Mouse (Mus musculus) C2C12 (cell line): ENCODE measurements around the gene Slc17a1. TPM values are rescaled to one million over a fixed set of nuclear protein-coding genes. Genes with fewer than 3 reads are reported as not detected.
A peak's percentile ranks its signal among the peaks of the same experiment; 100 is the strongest.

Source experiments
- H3K27me3 ChIP-seq: one replicate; pipeline ENCODE4 v1.6.1; 2011; ENCODE audit not compliant: control insufficient read depth, insufficient read depth, insufficient read length
- H3K36me3 ChIP-seq: one replicate; pipeline ENCODE4 v1.6.1; 2011; ENCODE audit not compliant: control insufficient read depth, insufficient read depth
- H3K4me3 ChIP-seq: one replicate; pipeline ENCODE4 v1.5.1; 2011; ENCODE audit warnings: mild to moderate bottlenecking, control low read depth; ENCODE audit not compliant: poor library complexity, insufficient read depth, severe bottlenecking
- H3K79me2 ChIP-seq: one replicate; pipeline ENCODE4 v1.6.1; 2011; ENCODE audit not compliant: control insufficient read depth, insufficient read depth
- H3K79me3 ChIP-seq: one replicate; pipeline ENCODE4 v1.6.1; 2011; ENCODE audit warnings: low read depth, control low read depth
- H3ac ChIP-seq: one replicate; pipeline ENCODE3; 2011; ENCODE audit warnings: low read depth; ENCODE audit not compliant: control insufficient read depth, insufficient read length
- CEBPB ChIP-seq: IDR thresholded peaks from one replicate; pipeline ENCODE4 v1.6.1; 2011; ENCODE audit warnings: low read depth, mild to moderate bottlenecking, control low read depth, moderate library complexity
- CTCF ChIP-seq: IDR thresholded peaks from one replicate; pipeline ENCODE4 v1.5.1; 2011; ENCODE audit not compliant: control insufficient read depth, insufficient read depth, insufficient read length
- FOSL1 ChIP-seq: IDR thresholded peaks from one replicate; pipeline ENCODE4 v1.8.0; 2011; ENCODE audit warnings: mild to moderate bottlenecking, low read length; ENCODE audit not compliant: poor library complexity, insufficient read depth, severe bottlenecking
- MAX ChIP-seq: IDR thresholded peaks from one replicate; pipeline ENCODE4 v1.6.1; 2011; ENCODE audit warnings: mild to moderate bottlenecking, control low read depth
- MYOD1 ChIP-seq: IDR thresholded peaks from one replicate; pipeline ENCODE4 v1.6.1; 2011; ENCODE audit warnings: low read depth; ENCODE audit not compliant: control insufficient read depth, insufficient read length
- MYOG ChIP-seq: IDR thresholded peaks from one replicate; pipeline ENCODE4 v1.6.1; 2011; ENCODE audit not compliant: control insufficient read depth, insufficient read length; ENCODE audit errors: extremely low read depth
- USF1 ChIP-seq: IDR thresholded peaks from one replicate; pipeline ENCODE4 v1.6.1; 2011; ENCODE audit warnings: low read depth, mild to moderate bottlenecking, control low read depth, moderate library complexity
- polyA plus RNA-seq: library from polyadenylated mRNA; unstranded; fragments of >200 nt; fragmentation: generic; extraction: Trizol; gene quantifications from one replicate; pipeline ENCODE4 v1.2.1, GENCODE M21; 2012; ENCODE audit warnings: missing spikeins

Gene Slc17a1
- polyA plus RNA-seq, 1 experiment, result not detected

- Histone ChIP-seq H3K79me3 (no peaks in the 10 kb centered on the region), H3ac (no peak within 1 kb of the TSS), H3K4me3 (no peak within 1 kb of the TSS), H3K79me2 (no peaks in the 10 kb centered on the region), H3K36me3 (no peaks in the 10 kb centered on the region), H3K27me3 (no peaks in the 10 kb centered on the region)
- TF ChIP-seq MYOD1, result no peak
- no peak for TF ChIP-seq USF1
- no peak for TF ChIP-seq CEBPB
- no peak for TF ChIP-seq FOSL1
- TF ChIP-seq MAX, result no peak
- no peak for TF ChIP-seq CTCF
- no peak for TF ChIP-seq MYOG
Observed at GRCm38 (mm10) chr13:23914376-23915167, 47.0 kb downstream of the Slc17a1 start, which contains the start of gene Slc17a4. Gene Slc17a4, minus strand, starts transcription at chr13:23915009.

- Histone ChIP-seq H3K27me3 (no peaks in the 10 kb centered on the region), H3K79me3 (no peaks in the 10 kb centered on the region), H3K36me3 (no peaks in the 10 kb centered on the region), H3K79me2 (no peaks in the 10 kb centered on the region), H3ac (no peak overlapping the region), H3K4me3 (no peak overlapping the region)
- TF ChIP-seq MYOD1 (peak; percentile 70), FOSL1 (no peak)
Observed at GRCm38 (mm10) chr13:23916132-23916531, 48.6 kb downstream of the Slc17a1 start.

- H3K27me3 ChIP-seq, result no peaks in the 10 kb centered on the region
- TF ChIP-seq CEBPB, result no peak
- no peak for TF ChIP-seq USF1
- no peak for TF ChIP-seq FOSL1
- no peak for TF ChIP-seq MYOD1
- no peak for TF ChIP-seq CTCF
- no peak for TF ChIP-seq MYOG
- no peak for TF ChIP-seq MAX
- no peak overlapping the region for H3K4me3 ChIP-seq
- no peaks in the 10 kb centered on the region for H3K79me3 ChIP-seq
- H3K79me2 ChIP-seq, result no peaks in the 10 kb centered on the region
- no peak overlapping the region for H3ac ChIP-seq
- H3K36me3 ChIP-seq, result no peaks in the 10 kb centered on the region
Observed at GRCm38 (mm10) chr13:23917674-23918073, 50.1 kb downstream of the Slc17a1 start.

GRCm38 (mm10) chr13:23925792-23926191, 58.2 kb downstream of the Slc17a1 start:
- Histone ChIP-seq H3K27me3 (no peaks in the 10 kb centered on the region), H3K79me3 (no peaks in the 10 kb centered on the region), H3K4me3 (no peak overlapping the region), H3K79me2 (no peaks in the 10 kb centered on the region), H3K36me3 (no peaks in the 10 kb centered on the region), H3ac (no peak overlapping the region)
- TF ChIP-seq CEBPB (no peak), CTCF (no peak), MYOG (no peak), MYOD1 (no peak)

GRCm38 (mm10) chr13:23928637-23929036, 61.1 kb downstream of the Slc17a1 start:
- Histone ChIP-seq H3K27me3 (no peaks in the 10 kb centered on the region), H3K79me2 (no peaks in the 10 kb centered on the region), H3K36me3 (no peaks in the 10 kb centered on the region), H3K4me3 (no peak overlapping the region), H3K79me3 (no peaks in the 10 kb centered on the region), H3ac (no peak overlapping the region)
- TF ChIP-seq MAX (no peak), MYOD1 (no peak), MYOG (no peak), CTCF (no peak), CEBPB (no peak), FOSL1 (no peak)

- Histone ChIP-seq H3K36me3 (no peaks in the 10 kb centered on the region), H3K27me3 (no peaks in the 10 kb centered on the region), H3ac (no peak overlapping the region), H3K4me3 (no peak overlapping the region), H3K79me2 (no peaks in the 10 kb centered on the region), H3K79me3 (no peaks in the 10 kb centered on the region)
- TF ChIP-seq MYOD1 (no peak), CTCF (no peak), USF1 (no peak), CEBPB (no peak)
Observed at GRCm38 (mm10) chr13:23930461-23930860, 62.9 kb downstream of the Slc17a1 start.
